Mouse (Mus musculus): ENCODE measurements around the gene Odf3.

Odf3 gene

DNA sequence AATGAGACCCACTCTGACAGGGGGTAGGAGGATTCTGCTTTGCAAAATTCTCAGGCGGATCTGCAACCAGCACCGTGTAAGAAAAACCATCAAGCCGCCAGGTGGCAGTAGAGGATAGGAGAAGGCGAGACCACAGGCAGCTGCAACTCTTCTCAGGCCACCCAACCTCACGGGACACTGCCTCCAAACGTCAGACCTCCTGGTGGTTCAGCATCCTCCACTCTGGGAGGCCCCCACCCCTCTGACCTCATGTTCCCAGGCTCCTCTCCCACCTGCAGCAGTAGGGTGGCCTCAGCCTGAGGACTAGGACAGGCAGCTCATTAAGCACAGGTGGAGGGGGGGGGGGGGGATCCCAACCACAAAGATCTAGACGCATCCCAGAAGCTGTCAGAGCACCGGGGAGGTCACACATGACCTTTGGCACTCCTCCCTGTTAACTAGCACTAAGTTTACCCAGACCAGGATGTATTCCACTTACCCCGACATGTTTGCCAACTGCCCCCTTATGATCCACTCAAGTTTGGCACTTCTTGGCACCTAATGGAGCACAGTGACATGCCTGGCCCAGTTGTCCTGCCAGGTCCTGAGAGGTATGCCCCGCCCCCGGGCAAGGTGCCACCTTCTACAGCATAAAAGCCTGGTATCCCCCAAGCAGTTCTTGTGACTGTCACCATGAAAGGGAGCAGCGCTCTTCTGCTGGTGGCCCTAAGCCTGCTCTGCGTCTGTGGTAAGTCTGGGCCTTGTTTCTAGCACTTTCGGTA lies 2.5 kb upstream of the Odf3 start, which contains the start of gene Scgb1c1:
TSS of gene Scgb1c1 (plus strand) at position 643 of the 761 bp plus-strand sequence.
- peak; percentile 82 to 90 for DNase-seq (ENCODE audit: low spot score in 2 of 2)

DNA sequence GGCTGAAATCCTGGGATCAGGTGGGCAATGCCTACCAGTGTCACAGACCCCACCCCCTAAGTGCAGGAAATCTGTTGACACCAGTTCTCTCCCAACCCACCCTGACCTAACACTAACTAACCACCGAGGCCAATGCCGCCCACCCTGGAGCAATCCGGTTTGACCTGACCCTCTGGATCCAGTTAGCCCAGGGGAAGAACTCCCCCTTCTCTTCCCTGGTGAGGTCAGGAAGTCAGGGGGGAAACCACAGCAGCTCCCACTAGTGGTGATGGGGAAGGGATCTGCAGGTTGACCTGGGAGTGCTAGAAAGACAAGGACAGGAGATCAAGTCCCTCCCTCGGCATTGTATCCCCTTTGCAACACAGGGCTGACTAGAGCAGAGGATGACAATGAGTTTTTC lies 1.9 kb upstream of the Odf3 start:
- no peak for DNase-seq (ENCODE audit: low spot score in 2 of 2)

DNA sequence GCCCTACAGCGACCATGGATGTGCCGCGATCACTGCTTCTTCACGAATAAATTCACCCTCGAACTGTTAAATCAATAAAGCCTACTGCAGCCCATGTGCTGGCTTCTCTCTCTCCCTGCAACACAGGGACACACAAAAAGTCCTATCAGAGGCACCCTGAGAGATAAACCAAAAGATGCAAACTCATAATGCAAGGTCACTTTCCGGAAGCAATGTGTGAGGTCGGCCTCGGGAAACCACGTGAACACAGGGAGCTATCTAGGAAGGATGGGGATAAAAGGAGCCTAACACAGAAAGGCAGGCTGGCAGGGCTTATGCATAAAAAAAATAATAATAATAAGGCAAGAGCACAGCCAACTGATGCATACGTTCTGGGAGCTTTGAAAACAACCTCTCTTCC lies 929 bp upstream of the Odf3 start:
- DNase-seq (ENCODE audit: low spot score in 2 of 2): no peak

DNA sequence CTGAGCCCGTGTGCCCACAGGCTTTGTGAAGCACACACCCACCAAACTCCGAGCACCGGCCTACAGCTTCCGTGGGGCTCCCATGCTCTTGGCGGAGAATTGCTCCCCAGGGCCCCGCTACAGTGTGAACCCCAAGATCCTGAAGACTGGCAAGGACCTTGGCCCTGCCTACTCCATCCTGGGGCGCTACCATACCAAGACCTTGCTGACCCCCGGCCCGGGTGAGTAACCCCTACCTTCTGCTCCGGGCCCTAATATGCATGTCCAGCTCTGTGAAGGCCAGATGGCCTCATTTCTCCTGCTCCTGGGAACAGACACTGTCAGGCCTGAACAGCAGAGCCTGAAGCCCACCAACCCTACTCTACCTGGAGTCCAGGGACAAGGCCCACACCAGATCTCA lies 986 bp downstream of the Odf3 start:
- no peak for DNase-seq (ENCODE audit: low spot score in 2 of 2)

DNA sequence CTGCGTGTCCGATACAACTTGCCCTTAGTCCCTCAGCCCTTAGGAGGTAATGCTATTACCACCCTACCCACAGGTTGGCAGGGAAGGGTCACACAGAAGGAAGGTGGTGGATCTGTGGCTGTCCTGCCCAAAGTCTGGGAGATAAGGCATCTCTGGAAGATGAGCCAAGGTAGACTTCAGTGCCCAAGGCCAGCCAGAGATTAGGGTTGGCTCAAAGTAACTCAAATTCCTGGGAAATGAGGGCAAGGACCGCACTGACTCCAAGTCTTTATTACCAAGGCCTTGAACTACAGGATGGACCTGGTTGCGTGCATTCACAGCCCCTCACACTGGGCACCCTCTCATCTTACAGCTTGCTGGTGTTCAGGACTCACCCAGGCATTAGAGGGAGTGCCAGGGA lies 4.3 kb downstream of the Odf3 start:
- no peak for DNase-seq (ENCODE audit: low spot score in 2 of 2)

DNA sequence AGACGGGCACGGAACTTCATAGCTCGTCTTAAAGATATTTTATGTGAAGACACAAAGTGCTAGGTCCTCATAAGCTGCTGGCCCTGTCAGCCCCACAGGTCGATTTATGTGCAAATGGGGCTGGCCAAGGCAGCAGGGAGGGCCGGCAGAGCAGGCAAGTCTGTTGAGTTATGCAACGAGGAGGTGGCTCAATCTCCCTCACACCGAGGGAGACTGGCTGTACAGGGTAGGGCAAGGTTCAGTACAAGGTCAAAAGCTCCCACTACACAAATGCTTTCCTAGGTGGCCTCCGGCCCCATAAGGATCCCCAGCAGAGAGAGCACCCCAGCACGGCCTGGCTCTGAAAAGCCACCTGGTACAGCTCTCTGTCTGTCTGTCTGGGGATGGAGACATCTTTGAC lies 5.8 kb downstream of the Odf3 start:
- no peak for DNase-seq (ENCODE audit: low spot score in 2 of 2)

DNA sequence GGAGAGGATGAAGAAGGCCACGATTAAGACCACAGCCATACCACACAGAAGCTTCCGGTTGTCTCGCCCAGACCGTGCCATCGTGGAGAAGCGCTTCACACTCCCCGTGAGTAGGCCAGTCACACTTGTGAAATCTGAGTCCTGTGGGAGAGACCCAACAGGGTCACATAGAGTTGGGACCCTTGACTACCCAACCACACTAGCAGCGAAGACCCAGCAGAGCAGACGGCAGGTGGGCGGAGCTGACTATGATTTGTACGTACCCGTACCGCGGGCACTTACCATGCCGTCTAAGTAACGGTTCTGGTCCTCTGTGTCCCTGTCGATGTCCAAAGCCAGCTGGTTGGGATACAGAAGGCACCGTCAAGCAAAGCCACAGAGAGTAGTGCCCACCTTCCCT lies 6.9 kb downstream of the Odf3 start:
- DNase-seq (ENCODE audit: low spot score in 2 of 2): no peak

DNA sequence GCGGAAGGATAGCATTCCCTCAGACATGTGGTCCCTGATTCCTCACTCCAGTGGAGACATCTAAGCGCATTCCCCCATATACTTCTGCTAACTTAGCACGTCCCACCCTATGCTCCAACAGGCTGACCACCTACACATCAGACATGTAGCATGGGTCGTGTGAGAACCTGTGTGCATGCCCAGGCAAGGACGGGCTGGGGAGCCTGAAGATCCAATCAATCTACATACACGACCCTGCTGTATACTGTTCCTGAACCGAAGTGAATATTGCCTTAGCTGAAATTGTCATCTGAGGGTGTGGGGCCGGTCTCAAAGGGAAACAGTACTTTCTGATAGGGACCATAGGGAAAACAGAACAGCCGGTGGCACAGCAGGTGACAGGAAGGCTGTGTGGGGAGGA lies 7.6 kb downstream of the Odf3 start:
- no peak for DNase-seq (ENCODE audit: low spot score in 2 of 2)

DNA sequence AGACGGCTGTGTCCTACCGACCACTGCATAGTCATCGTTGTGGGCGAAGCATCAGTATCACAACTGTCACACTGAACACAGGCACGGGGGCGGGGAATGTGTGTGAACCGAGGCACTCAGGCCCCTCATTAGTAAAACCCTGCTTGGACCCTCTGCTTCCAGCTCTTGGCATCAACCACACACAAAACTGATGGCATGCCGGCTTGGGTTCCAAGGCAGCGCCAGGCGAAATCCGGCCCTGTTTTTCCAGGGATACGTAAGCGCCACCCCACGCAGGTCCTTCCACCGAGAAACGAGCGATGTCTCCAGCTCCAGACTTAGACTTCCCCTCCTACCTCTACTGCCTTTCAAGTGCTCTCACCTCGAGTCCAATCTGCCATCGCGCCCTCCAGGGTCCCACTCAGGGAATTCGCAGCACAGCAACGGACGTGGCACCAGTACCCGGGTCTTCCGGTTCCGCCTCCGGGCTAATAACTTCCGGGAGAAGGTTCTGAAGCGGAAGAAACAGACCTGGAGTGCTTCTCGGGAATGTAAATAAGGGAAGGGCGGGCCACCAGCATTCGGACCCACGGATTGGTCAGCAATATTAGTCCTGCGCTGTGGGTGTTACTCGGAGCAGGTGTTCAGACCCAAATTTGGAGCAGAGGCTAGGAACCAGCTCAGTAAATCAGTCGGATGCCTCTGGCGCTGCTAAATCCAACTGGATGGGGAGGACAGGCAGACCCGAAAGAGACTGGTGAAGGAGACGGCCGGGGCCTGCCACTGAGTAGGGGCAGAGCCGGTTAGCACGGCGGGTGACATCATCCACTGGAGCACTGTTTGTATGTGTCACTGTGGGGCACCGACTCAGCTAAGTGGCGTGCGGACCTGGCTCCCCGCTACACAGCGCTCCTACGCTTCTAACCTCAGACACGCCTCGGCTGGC lies 8.5 kb downstream of the Odf3 start, which contains the start of gene Gm45785:
TSS of gene Gm45785 (minus strand) at position 472 of the 925 bp plus-strand sequence.
- peak; percentile 74 to 75 for DNase-seq (ENCODE audit: low spot score in 2 of 2)

DNA sequence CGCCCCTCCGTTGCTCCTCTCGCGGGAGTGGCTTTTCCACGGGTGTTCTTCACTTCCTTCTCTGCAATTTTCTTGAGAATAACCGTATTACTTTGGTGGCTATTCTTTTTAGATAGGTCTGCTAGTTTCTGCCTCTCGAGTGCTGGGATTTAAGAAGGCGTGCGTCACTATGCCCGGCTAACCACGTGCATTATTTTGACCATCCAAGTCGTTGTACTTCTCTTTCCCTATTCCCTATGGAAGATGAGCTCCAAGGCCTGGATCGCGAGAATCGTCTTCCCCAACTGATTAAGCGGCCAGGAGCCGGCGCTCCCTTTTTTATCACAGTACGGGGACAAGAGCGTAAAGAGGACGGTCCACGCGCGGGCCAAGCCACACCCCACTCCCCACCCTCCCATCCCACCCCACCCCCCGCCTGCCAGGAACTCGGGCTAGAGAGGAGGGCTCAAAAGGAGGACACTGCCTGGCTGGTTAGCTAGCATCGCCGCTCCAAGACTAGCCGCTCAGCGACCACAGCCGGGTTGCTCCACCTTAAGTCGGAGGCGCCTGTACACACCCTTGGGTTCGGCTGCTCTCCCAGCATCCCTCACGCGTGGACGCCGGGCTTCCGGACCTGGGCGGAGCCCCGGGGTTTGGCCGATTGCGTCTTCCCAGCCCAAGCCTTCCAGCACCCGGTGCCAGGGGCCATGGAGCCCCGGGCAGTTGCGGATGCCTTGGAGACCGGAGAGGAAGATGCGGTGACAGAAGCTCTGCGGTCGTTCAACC lies 9.4 kb downstream of the Odf3 start, which contains the start of gene Ric8a:
TSS of gene Ric8a (plus strand) at position 173 of the 765 bp plus-strand sequence.
- peak; percentile 81 for DNase-seq (ENCODE audit: low spot score in 2 of 2)

DNA sequence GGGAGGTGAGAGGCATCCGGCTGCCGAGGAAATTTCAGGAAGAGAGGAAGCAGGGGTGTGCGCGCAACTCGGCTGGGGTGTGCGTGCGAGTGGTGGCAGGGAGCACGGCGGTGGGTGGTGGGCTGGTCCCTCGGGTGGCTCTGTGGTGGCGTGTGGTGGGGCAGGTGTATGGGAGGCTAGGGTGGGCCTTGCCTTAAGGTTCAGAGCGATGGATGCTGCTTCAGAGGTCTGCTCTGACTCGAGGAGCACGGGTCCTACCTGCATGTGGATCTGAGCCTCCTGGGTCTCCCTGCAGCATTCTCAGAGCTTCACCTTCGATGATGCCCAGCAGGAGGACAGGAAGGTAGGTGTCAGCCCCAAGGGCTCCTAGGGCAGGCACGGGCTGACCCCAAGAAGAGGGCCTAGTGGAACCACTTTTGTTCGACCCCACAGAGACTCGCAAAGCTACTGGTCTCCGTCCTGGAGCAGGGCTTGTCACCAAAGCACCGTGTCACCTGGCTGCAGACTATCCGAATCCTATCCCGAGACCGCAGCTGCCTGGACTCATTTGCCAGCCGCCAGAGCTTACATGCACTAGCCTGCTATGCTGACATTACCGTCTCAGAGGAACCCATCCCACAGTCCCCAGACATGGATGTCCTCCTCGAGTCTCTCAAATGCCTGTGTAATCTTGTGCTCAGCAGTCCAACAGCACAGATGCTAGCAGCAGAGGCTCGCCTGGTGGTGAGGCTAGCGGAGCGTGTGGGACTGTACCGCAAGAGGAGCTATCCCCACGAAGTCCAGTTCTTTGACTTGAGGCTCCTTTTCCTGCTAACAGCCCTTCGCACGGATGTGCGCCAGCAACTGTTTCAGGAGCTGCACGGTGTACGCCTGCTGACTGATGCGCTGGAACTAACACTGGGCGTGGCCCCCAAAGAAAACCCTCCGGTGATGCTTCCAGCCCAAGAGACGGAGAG lies 10.2 kb downstream of the Odf3 start, which contains the start of gene Bet1l:
TSS of gene Bet1l (minus strand) at position 28 of the 956 bp plus-strand sequence.
- DNase-seq (ENCODE audit: low spot score in 2 of 2): no peak

DNA sequence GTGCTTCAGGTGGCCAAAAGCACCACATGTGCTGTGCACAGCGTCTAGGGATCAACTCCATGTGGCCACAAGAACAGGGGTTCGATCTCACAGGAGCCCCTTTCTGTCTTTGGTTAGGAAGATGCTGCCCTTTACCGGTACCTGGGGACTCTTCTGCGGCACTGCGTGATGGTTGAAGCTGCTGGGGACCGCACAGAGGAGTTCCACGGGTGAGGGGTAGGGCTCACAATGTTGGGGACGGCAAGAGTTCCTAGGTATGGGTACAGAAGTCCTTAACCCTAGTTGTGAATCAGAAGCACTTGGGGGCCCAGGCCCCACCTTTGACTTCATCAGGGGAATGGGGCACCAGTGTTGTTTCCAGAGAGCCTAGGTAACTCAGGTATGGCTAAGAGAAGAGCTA lies 11.1 kb downstream of the Odf3 start:
- no peak for DNase-seq (ENCODE audit: low spot score in 2 of 2)

DNA sequence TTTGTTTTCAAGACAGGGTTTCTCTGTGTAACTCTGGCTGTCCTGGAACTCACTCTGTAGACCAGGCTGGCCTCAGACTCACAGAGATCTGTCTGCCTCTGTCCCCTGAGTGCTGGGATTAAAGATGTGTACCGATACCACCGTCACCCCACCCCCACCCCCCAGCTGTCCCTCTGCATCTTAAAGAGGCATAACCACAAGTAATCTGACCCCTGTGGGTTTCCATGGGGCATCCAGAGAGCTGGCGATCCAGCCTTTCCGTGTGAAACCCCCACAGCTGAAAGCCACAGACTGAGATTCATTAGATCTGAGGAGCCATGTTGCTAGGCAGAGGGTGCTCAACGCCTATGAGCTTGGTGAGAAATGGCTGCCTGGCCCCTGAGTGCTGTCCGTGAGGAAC lies 12.4 kb downstream of the Odf3 start:
- no peak for DNase-seq (ENCODE audit: low spot score in 2 of 2)

DNA sequence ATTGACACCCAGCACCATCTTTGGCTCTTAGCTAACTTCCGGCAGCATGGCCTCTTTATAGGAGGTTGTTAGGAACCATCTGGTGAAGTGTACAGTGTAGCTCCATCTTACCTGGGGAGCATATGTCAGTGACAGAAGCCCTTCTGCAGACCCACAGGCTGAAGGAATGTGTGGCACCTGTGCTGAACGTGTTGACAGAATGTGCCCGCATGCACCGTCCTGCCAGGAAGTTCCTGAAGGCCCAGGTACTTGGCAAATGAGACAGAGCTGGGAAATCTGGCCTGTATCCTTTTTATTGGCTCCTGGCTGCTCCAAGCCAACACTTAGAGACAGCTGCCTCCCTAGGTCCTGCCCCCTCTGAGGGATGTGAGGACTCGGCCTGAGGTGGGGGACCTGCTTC lies 13.1 kb downstream of the Odf3 start:
- DNase-seq (ENCODE audit: low spot score in 2 of 2): no peak

DNA sequence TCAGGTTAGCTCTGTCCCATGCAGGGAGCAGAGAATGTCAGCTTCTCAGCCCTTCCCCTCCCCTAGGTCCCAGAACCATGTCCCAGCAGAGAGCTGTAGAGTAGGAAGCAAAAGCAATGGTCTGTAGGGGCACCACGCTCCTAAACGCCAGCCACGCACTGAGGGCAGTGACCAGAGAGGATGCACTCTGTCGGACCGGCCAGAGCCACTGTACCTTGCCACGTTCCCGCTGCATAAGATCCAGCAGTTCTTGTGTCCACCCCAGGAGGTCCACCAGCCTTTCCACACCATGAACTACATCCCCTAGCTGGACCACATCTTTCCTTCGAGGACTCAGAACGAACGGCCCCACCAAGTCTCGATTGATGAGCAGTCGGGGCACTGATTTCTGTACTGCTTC lies 17.2 kb downstream of the Odf3 start:
- DNase-seq (ENCODE audit: low spot score in 2 of 2): no peak

DNA sequence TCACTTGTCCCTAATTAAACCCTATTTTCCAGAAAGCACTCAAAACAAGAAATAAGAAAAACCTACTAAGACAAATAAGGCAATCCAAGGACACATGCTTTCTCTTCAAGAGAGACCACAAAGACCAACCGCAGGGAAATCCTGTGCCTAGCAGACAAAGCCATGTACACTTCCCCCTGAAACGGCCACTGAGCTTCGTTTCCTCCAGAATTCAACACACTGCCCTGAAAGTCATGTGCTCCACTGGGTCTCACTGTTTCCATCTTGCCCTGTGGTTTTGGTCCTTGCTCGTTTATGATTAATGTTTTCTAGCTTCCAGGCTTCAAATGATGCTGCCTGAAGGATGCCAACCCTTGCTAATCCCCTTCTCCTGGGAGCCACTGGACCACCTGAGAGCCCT lies 26.6 kb downstream of the Odf3 start:
- DNase-seq (ENCODE audit: low spot score in 2 of 2): no peak

DNA sequence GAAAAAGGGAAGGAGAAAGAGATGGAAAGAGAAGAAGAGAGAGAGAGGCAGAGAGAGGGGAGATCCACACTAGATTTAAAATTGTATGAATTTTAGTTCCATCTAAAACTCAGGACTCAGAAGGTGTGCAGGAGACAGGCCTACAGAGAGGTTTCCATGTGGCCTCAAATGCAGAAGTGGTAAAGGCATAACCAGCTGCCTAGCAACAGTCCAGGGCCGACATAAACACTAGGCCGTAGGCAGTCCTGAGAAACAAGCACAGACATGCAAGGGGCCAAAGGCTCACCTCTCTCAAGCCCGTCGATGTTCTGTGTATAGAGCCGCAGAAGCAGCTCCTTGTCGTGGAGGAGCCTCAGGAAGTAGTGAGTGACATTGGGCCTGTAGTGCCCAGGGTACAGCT lies 29.8 kb downstream of the Odf3 start:
- peak in 1 of 2 experiments; percentile 13 for DNase-seq (ENCODE audit: low spot score in 2 of 2)

DNA sequence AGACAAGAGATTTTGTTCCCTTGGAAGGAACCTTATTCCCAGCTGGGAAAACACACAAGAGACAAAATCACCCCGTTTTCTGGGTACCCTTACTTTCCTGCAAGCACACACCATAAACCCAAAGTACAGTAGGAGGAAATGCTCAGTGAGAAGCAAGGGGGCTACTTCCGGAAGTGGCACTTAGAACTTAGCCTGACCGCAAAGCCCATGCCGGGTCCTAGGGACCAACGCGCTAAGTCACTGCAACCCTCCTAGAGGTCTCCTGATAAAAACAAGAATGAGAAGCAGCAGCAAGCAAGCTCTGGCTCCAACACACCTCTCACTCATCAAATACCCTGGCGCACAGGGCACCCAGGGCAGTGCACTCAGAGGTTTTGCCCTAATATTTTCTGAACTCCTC lies 31.8 kb downstream of the Odf3 start:
- peak; percentile 13 to 46 for DNase-seq (ENCODE audit: low spot score in 2 of 2)

DNA sequence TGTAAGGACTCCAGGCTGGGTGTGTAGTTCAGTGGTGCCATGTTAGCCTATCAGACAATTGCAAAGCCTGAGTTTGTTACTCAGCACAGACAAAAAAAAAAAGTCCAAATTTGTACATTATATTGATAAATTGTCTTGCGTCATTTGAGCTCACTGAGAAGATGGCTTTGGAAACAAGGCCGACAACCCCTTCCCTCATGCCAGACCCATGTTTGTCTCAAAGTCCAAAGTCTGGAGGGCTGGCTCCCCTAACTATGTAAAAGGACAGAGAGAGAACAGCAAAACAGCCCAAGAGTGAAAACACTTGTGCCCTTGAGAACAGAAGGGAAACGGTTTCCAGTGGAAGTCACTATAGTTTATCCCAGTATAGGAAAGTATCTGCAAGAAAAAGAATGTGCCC lies 32.8 kb downstream of the Odf3 start:
- no peak for DNase-seq (ENCODE audit: low spot score in 2 of 2)

DNA sequence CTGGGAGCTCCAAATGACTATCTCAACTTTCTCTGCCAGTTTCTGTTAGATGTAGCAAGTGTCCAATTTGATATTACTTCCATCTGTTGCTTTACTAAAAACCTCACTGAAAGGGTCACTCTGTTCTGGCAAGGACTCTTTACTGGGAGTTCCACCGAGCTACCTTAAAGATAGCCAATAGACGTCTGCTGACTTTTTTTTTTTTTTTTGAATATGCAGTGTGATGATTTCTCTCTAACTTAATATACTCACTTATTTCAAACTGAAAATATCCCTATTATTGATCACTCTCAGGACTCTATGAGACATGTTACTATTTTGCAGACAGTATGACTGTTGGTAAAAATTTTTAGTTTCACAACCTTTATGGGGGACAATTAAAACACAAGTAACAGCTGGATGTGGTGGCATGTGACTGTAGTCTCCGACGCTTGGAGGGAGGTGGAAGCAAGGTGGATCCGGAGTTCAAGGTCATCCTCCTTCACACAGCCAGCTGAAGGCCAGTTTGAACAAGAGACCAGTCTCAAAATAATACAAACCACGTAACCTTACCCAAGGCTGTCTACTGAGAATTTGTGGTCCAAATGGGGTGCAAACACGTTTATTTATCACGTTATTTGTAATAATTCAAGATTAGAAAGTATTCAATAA lies 33.4 kb downstream of the Odf3 start:
- no peak for DNase-seq (ENCODE audit: low spot score in 2 of 2)

Measured in natural killer cell, adult 2 months (primary cell).